Mouse (Mus musculus): ENCODE data around the gene Ahdc1. TPM values are rescaled to one million over a fixed set of nuclear protein-coding genes. Genes with fewer than 3 reads are reported as not detected.
A peak's percentile ranks its signal among the peaks of the same experiment; 100 is the strongest.

The Ahdc1 gene
- total and polyA plus RNA-seq, 2 experiments from 2014 or later: 5.2 to 40.5 TPM

- Histone ChIP-seq H3K9ac (replicated peaks; ENCODE audit: low read depth, low read length) (0 out of 2 replicates have a peak overlapping the region, but pooled peaks have one; percentile 3), H3K4me2 (ENCODE audit: low read depth, low read length) (no peak overlapping the region), H3K36me3 (replicated peaks; ENCODE audit: control insufficient read depth, insufficient read depth, low read length) (peaks cover 9% of the 10 kb centered on the region; the same call in 1 of the 2 replicates), H3K9me3 (replicated peaks; ENCODE audit: control insufficient read depth, low read length) (no peaks in the 10 kb centered on the region), H3K27me3 (ENCODE audit: control insufficient read depth, insufficient read depth, low read length) (no peaks in the 10 kb centered on the region), H3K4me1 (ENCODE audit: control insufficient read depth, insufficient read depth) (peaks cover 45% of the 10 kb centered on the region), H3K4me3 (ENCODE audit: low read depth, low read length) (no peak overlapping the region), H3K27ac (ENCODE audit: low read depth) (no peak overlapping the region)
- TF ChIP-seq CTCF (IDR thresholded peaks at IDR 0.05; ENCODE audit: low read depth) (no peak), EP300 (IDR thresholded peaks at IDR 0.05; ENCODE audit: low read depth) (no peak)
- ATAC-seq (ENCODE audit: insufficient read depth, low read depth) (no peak), DNase-seq (ENCODE audit: low spot score) (peak; percentile 2)
- 34% methylated on average over 10 of the region's 10 CpGs for WGBS
Observed at GRCm38 (mm10) chr4:133014896-133015709, 4.0 kb downstream of the Ahdc1 start.

DNA sequence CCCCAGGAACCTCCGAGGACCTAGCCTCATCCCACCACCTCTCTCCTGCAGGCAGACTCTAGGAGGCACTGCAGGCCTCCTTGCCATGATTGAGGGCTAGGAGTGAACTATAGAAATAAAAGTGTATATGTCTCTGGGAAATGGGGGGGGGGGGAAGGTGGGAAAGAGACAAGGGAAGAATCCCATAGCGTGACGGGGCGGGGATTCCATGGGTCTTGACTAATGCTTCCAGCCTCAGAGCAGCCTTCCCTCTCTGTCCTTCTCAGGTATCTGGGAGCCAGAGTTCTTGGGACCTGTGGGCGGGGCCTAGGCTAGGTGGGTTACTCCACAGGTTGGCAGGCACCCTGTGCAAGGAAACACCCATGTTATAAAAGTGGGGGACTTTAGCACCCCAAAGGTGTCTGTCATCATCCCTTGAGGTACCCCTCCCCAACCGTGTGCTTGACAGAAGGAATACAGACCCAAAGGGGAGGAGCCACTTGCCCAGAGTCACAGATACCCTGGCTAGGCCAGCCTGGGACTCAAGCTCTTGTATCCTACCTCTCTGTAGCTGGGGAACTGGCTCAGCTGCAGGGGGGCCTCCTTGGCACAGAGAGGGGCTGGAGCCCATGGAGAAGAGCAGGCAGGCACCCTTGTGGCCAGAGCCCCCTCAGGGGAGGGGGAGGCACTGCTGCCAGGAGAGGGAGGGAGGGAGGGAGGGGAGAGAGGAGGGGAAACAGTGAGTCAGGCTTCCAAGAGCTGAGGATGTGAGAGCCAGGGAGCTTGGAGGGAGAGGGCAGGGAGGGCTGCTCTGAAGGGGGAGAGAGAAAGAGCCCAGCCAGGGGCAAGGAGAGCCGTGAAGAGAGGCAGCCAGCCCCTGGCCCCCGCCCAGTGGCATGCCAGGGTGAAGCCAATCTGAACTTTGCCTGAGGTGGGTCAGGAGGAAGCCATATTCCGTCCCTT is 4.9 kb downstream of the Ahdc1 start:
- ATAC-seq (ENCODE audit: insufficient read depth, low read depth) (no peak), DNase-seq (ENCODE audit: low spot score) (peak; percentile 43)
- WGBS: 43% methylated on average over 9 of the region's 9 CpGs
- TF ChIP-seq CTCF (IDR thresholded peaks at IDR 0.05; ENCODE audit: low read depth) (no peak), EP300 (IDR thresholded peaks at IDR 0.05; ENCODE audit: low read depth) (no peak)
- no peaks in the 10 kb centered on the region for H3K27me3 ChIP-seq (ENCODE audit: control insufficient read depth, insufficient read depth, low read length)
- peaks cover 47% of the 10 kb centered on the region for H3K4me1 ChIP-seq (ENCODE audit: control insufficient read depth, insufficient read depth)
- H3K27ac ChIP-seq (ENCODE audit: low read depth): peak overlapping the region; percentile 43
- H3K9ac ChIP-seq (replicated peaks; ENCODE audit: low read depth, low read length): no peak overlapping the region
- H3K4me3 ChIP-seq (ENCODE audit: low read depth, low read length): no peak overlapping the region
- H3K4me2 ChIP-seq (ENCODE audit: low read depth, low read length): peak overlapping the region; percentile 13; the same call in 1 of the 2 replicates
- peaks cover 9% of the 10 kb centered on the region; the same call in 1 of the 2 replicates for H3K36me3 ChIP-seq (replicated peaks; ENCODE audit: control insufficient read depth, insufficient read depth, low read length)
- no peaks in the 10 kb centered on the region for H3K9me3 ChIP-seq (replicated peaks; ENCODE audit: control insufficient read depth, low read length)

- 43% methylated on average over 4 of the region's 4 CpGs for WGBS
- peak; percentile 53 for DNase-seq (ENCODE audit: low spot score)
- peak overlapping the region; percentile 4; the same call in 1 of the 2 replicates for H3K9ac ChIP-seq (replicated peaks; ENCODE audit: low read depth, low read length)
Observed at GRCm38 (mm10) chr4:133016677-133017415, 5.8 kb downstream of the Ahdc1 start.

GRCm38 (mm10) chr4:133017597-133018262 is 6.7 kb downstream of the Ahdc1 start:
- no peak overlapping the region for H3K4me3 ChIP-seq (ENCODE audit: low read depth, low read length)
- 55% methylated on average over 6 of the region's 6 CpGs for WGBS
- H3K4me1 ChIP-seq (ENCODE audit: control insufficient read depth, insufficient read depth): peaks cover 61% of the 10 kb centered on the region
- no peaks in the 10 kb centered on the region for H3K9me3 ChIP-seq (replicated peaks; ENCODE audit: control insufficient read depth, low read length)
- no peaks in the 10 kb centered on the region for H3K27me3 ChIP-seq (ENCODE audit: control insufficient read depth, insufficient read depth, low read length)
- ATAC-seq (ENCODE audit: insufficient read depth, low read depth) (no peak), DNase-seq (ENCODE audit: low spot score) (no peak)
- peak overlapping the region; percentile 4; the same call in 1 of the 2 replicates for H3K9ac ChIP-seq (replicated peaks; ENCODE audit: low read depth, low read length)
- TF ChIP-seq CTCF (IDR thresholded peaks at IDR 0.05; ENCODE audit: low read depth) (no peak), EP300 (IDR thresholded peaks at IDR 0.05; ENCODE audit: low read depth) (no peak)
- H3K27ac ChIP-seq (ENCODE audit: low read depth): peak overlapping the region; percentile 52; the same call in 1 of the 2 replicates
- no peak overlapping the region for H3K4me2 ChIP-seq (ENCODE audit: low read depth, low read length)
- H3K36me3 ChIP-seq (replicated peaks; ENCODE audit: control insufficient read depth, insufficient read depth, low read length): peaks cover 9% of the 10 kb centered on the region; the same call in 1 of the 2 replicates

More at GRCm38 (mm10) chr4:133016677-133017415, 5.8 kb downstream of the Ahdc1 start:
- Histone ChIP-seq H3K4me3 (ENCODE audit: low read depth, low read length) (no peak overlapping the region), H3K4me2 (ENCODE audit: low read depth, low read length) (peak overlapping the region; percentile 13), H3K27ac (ENCODE audit: low read depth) (peak overlapping the region; percentile 52), H3K27me3 (ENCODE audit: control insufficient read depth, insufficient read depth, low read length) (no peaks in the 10 kb centered on the region), H3K9me3 (replicated peaks; ENCODE audit: control insufficient read depth, low read length) (no peaks in the 10 kb centered on the region), H3K4me1 (ENCODE audit: control insufficient read depth, insufficient read depth) (peaks cover 54% of the 10 kb centered on the region), H3K36me3 (replicated peaks; ENCODE audit: control insufficient read depth, insufficient read depth, low read length) (peaks cover 9% of the 10 kb centered on the region; the same call in 1 of the 2 replicates)
- ATAC-seq (ENCODE audit: insufficient read depth, low read depth): no peak; the same call in 1 of the 2 replicates
- TF ChIP-seq EP300 (IDR thresholded peaks at IDR 0.05; ENCODE audit: low read depth) (no peak), CTCF (IDR thresholded peaks at IDR 0.05; ENCODE audit: low read depth) (no peak)

Measured in heart, postnatal 0 days (tissue).